Mouse (Mus musculus) MN1 (cell line): ENCODE results near the gene Ccdc117.
"Not testable (repeated sequence)": the region's sequence is repeated elsewhere in the genome, so short reads cannot be mapped to it uniquely, and the experiment has no call there.

Experiments
- DNase-seq: peaks from one replicate; pipeline ENCODE4 v3.0.0-alpha.2; 2016; ENCODE audit warnings: low spot score

Ccdc117 gene

DNA sequence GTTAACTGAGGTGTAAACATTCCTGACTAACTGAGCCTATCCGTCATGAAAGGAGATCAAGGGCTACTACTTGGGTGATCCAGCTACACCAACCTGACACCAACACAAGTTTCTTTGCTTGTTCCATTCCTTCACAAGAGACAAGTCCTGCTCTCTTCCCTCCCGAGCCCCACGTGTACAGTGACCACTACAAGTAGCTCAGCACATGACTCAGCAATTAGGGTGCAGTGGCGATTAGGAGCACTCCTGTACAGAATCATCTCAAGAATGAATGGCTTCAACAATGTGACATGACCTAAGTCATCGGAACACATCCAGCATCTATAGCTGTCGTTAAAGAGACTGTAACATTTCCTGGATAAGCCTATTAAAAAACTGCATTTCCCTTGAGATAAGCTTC, 11.3 kb downstream of the Ccdc117 start:
- DNase-seq = peak; percentile 37

DNA sequence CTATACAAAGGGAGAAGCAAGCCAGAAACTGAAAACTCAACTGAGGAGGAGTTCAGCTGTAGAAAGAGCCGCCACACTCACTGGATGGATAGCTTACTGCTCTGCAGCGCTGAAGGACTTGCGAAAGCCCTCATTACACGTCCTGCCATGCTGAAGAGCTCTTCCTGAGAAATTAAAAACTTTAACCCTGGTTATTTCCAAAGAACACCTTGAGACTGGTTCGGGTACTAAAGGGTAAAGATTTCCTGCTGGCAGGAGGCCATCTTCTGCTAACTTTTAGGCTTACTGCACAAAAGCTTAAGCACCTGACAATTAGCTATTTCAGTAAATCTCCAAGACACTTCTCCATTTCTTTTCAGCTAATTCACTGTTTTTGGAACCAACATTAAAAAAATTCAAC, 11.8 kb downstream of the Ccdc117 start:
- DNase-seq = no peak

DNA sequence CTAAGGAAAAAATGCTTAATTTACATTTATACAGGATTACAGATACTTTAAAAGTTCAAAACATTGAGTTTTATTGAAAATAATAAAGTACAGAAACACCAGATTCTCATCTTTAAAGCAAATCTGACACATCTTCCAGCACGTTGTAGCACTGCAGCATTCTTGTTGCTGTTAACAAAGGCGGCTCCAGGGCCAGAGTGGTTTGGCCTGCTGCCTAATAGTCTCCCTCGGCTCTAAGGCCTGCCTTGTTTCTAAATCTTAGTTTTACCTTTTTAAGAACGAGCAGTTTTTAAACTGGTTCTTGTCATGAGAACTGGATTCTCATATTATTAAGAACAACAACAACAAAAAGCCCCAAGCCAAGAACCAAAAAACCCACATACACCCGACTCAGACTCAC, 13.1 kb downstream of the Ccdc117 start:
- peak; percentile 29 for DNase-seq

DNA sequence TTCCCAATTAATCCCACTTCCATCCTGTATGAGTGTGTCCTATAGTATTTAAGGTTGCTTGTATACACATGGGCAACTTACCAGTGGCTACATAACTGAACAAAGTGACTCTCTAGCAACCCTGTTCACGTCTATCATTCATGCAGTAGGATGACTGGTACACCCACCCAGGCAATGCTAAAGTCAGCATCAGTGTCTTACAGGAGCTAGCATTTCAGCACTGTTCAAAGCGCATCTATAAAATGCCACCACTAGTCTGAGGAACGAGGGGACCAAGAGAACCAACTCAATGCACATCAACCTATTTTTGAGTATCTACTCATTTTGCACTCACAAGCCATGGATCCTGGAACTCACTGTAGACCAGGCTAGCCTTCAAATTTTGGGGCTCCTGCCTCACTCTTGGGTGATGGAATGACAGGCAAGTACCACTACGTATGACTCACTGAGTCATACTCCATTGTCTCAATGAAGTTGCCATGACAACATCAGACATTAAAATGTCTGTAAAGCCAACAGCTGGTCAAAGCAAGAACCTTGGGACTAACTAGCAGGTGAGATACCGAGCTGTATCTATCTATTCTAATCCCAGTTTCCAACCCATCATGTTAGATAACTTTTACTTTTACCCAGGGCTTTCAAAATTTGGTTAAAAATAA, 14.0 kb downstream of the Ccdc117 start:
- peak; percentile 51 for DNase-seq

DNA sequence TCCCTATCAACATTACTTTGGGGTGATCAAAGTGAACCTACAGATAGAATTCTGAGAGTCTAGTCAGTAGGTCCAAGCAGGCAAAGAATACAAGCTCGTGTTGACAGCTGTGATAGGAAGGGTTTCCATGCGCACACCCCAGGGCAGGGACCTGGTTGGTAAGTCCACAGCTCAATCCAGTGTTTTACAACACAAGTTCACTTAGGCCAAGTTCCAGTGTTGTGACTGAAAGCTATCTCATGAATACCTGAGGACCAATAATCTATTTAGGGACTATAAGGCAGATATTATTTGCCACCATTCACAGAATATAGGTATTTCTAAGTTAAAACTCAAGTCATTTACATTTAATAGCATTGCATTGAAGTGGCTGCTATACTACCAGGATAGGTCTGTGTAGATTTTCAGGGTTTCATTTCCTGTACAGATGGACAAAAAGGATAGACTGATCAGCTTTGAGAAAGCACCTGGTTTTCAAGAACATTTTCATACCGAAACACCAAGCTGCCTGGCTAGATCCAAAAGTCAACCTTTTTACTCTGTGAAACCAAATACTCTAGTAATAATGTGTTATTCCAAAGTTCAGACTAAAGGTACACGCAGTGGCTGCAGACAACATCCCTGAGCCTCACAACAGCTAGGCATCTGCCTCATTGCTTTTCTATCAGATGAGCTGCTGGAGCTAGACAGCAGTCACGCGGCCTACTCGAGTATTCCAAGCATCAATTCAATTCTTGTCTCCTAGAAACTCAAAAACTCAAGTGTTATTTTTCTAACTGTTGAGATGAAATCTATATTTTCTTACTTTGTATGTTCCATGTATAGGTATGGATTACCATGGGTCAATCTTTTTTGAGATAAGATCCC, 15.2 kb downstream of the Ccdc117 start:
- DNase-seq = no peak

DNA sequence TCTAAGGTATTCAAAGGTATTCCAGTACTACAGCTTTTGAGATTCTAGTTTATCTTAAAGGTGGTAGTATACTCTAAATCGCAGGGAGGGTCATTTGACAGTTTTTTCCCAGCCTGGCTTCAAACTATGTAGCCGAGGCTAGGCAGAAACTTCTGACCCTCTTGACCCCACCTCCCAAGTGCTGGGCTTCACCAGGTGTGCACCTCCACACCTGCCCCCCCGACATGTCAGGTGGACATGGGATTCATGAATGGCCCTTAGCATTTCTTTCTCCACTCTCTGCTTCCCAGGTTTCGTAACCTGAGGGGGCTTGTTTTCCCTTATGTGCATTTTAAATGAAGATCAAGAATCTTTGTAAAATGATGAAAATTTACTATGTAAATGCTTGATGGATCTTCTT, 16.6 kb downstream of the Ccdc117 start:
- no peak for DNase-seq

DNA sequence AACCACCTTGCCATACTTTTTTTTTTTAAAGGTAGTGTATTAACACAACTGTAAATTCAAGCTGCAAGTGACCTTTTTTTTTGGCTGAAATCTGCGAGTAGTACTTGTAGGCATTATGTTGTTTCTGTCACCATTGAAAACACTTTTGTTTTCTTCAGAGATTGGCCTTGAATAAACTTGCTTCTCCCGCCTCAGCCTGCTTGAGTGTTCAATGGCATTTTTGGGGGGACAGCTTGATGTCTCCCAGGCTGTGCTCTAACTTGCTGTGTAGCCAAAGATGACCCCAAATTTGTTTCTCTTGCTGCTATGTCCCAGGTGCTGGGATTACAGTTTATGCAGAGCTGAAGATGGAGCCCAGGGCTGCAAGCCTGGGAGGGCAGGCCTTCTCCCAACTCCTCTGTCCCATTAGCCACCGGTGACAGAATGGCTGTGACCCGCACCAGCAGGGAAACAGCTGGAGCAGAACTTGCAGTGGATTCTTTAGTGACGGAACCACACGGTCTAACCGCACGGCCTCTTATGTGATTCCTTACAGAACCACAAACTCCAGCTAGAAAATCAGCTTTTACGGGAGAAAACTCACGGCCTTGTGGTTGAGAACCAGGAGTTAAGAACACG, 19.1 kb downstream of the Ccdc117 start:
- no peak for DNase-seq

DNA sequence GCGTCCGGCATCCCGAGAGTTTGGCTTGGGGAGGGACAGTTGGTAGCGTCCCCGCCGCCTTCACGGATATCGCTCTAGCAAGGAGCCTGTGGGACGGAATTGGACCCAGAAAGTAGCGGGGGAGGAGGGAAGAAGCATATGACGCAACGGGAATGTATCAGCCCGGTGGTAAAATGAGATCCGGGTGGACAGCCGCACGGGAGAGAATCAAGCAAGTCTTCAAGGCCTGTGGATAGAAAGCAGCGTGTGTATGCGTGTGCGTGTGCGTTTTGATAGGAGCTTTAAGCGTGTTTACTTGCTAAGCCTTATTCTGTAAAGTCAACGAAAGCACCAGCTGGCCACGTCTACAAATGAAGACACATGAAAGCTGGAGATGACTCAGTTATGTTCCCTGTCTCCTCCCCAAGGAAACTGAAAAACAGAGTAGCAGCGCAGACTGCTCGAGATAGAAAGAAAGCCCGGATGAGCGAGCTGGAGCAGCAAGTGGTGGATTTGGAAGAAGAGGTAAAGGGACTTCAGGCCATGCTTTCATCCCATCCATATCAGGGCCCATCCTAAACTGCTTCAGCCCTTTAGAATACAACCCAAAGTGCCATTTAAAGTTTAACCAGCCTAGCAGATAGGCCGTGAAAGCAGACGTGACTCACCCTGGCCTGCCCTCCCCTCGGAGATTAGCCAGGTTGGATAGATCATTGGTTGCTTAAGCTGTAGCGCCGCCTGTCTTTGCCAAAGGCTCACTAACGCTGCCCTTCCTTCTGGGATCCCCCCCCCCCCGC, 20.3 kb downstream of the Ccdc117 start:
- peak; percentile 83 for DNase-seq

DNA sequence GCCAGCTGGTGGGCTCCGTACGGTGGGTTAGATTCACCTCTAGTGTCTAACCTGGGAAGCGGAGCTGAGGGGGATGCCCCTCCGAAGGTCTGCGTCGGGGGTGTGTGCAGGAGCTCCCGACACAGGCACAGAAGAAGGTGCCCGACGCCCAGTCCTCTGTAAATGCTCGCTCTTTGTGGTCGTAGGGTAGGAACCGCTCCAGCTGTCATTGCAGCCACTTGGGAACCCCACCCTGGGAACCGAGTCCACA, 20.8 kb downstream of the Ccdc117 start:
- no peak for DNase-seq

DNA sequence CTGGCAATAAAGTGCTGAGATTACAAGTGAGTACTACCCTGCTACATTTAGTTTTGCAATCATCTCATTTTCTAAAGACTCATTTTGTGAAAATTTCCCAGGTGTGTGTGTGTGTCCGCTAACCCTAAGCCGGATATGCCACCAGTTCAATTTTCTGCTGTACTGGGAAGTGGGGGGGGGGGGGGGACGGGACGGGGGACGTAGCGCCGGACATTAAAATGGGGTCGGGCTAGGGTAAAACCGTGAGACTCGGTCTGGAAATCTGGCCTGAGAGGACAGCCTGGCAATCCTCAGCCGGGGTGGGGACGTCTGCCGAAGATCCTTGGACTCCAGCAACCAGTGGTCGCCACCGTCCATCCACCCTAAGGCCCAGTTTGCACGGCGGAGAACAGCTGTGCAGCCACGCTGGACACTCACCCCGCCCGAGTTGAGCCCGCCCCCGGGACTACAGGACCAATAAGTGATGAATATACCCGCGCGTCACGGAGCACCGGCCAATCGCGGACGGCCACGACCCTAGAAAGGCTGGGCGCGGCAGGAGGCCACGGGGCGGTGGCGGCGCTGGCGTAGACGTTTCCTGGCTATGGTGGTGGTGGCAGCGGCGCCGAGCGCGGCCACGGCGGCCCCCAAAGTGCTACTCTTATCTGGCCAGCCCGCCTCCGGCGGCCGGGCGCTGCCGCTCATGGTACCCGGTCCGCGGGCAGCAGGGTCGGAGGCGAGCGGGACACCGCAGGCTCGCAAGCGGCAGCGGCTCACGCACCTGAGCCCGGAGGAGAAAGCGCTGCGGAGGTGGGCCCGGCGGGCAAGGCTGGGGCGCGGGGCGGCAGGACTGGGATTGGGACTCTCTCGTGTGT, 21.3 kb downstream of the Ccdc117 start, which contains the start of gene Xbp1:
TSS of gene Xbp1 (plus strand) at position 248 of the 854 bp plus-strand sequence.
- DNase-seq = peak; percentile 99

DNA sequence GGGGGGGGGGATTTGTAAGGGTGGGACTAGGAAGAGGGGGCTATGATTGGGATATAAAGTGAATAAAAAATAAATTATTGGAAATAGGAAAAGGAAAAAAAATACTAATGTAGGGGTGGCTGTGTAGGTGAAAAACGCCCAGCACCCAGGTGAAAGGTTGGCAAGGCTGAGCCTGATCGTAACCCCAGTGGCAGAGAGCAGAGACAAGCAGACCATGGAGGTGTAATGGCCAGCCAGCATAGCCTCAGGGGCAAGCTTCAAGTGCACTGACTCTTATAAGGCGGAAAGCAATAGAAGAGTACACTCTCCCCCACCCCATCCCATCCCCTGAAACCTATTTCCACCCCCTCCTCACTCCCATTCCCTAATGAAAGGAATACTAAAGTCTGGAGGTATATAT, 22.3 kb downstream of the Ccdc117 start:
- no peak for DNase-seq

DNA sequence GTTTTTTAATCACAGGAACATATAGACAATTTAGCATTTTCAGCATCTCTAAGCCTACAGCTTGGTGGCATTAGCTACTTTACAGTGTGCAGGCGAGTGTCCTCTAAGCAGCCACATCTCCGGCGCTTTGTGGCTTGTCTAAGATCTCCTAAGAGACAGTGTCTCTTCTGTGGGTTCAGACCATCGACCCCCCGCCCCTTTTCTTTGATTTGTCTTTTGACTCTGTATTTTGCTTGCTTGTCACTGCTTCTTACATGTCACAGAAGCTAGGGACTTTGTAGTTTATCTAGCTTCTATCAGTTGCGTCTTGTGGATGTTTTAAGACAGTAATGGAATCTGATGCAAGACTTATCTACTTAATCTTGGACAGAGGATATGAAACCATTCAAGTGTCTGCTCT, 24.6 kb downstream of the Ccdc117 start:
- DNase-seq = no peak

DNA sequence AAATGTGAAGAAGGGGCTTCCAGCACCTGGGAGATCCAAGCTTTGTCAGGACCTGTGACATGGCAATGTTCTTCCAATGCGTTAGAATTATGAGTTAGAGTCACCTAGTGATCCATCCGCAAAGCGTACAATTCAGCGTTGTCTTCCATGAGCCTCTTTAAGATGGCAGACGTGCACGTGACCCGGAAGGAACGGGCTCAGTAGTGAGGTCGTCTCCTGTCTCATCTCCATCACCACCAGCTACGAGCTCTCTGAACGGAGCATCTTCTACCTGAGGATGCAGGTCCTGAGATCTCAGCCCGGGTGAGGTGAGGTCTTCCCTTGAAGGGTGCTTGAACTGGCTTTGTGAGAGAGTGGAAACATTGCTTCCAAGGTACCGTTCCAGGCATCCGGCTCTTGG, 25.4 kb downstream of the Ccdc117 start:
- DNase-seq = no peak

DNA sequence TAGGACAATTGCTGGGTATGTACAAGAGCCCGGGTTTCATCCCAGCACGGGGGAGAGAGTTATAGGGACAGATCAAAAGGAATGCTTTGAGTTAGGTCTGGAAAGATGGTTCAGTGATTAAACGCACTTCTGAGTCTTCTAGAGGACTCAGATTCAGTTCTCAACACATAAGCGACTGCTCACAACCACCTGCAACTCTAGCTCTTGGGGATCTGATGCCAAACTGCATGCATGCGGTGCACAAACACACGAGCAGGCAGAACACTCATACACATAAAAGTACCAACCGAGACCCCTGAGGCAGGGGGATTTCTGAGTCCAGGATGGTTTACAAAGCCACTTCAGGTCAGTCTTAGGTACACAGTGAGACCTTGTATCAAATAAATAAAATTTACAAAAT, 25.8 kb downstream of the Ccdc117 start:
- DNase-seq = no peak

DNA sequence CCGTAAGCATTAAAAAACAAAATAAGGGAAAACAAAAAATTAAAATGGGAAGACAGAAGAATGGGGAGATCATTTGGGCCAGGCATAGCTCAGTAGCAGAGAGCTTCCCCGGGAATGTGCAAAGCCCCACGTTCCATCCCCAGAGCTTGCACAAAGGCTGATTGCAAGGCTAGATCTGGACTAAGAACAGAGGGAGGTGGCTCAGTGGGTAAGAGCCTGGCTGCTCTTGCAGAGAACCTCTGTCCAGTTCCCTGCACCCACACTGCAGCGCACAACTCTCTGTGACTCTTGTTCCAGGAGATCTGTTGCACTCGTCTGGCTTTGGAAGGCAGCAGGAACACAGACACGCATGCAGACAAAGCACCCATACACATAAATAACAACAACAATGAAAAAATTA, 26.3 kb downstream of the Ccdc117 start:
- DNase-seq = no peak

DNA sequence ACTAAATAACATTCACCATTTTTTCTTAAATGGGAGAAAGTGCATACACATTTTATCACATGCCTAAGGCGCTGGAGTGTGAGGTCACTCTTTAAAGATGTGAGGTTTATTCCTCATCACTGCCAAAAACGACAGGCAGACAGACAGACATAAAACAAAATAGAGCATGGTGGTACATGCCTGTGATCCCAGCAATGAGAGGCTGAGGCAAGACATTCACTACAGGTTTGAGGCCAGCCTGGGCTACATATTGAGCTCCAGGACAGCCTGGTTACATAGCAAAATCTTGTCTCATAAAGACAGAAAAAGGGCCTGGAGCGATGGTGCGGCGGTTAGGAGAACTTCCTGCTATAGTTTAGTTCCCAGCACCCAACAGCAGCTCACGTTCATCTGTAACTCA, 26.8 kb downstream of the Ccdc117 start:
- DNase-seq = no peak

DNA sequence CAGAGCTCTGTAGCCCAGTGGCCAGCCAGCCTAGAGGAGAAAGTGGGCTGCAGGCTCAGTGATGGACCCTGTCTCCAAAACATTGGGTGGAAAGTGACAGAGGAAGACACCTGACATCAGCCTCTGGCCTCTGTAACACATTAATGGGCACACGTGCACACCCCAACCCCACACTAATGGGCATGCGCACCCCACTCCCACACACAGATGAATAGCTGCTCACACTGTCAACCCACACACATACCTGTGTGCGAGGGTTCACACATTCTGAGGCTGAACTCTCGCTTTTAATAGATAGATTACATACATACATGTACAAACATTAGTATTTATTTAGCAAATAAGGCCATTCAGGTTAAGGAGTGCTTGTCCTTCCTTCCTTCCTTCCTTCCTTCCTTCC, 27.9 kb downstream of the Ccdc117 start:
- DNase-seq = no peak

DNA sequence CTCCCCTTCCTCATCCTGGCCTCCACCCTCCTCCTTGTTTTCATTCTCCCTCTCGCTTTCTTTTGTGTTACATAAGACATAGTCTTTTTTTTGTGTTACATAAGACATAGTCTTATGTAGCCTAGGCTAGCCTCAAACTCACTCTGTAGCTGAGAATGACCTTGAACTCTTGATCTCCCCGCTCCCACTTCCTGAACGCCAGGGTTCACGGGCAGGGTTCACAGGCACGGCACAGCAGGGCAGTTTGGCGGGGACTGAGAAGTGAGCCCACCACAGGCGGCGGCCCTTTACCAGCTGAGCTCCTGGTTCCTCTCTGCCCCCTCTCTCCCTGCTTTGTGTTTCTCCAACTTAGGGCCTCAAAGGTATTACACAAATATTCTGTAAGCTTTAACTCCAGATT, 29.0 kb downstream of the Ccdc117 start:
- no peak for DNase-seq

DNA sequence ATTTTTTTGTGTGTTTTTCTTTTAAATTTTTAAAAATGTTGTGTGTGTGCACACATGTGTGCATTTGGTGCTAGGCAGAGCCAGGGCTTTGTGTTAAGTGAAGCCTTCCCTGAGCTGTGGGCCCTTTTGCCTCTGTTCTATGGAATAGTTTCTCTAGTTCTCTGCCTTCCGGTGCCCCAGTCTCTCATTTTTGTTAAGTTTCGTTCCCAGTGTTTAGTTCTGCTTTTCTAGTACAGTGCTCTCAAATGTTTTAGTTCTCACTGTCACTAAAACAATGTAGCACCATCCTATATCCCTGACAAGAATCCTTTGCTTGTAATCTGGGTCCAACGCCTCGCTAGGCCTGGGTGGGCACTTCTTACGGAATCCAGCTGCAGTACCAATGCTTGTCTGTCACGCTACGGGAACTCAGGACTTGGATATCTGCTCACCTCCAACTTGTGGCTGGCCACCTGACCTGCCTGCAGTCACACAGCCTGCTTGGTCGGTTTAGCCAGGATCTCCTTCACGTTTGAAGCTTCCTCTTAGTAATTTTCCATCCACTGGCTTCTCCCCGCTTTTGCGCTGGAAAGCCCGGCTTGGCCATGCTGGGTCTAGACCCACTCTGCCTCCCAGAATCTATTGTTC, 29.8 kb downstream of the Ccdc117 start:
- no peak for DNase-seq

DNA sequence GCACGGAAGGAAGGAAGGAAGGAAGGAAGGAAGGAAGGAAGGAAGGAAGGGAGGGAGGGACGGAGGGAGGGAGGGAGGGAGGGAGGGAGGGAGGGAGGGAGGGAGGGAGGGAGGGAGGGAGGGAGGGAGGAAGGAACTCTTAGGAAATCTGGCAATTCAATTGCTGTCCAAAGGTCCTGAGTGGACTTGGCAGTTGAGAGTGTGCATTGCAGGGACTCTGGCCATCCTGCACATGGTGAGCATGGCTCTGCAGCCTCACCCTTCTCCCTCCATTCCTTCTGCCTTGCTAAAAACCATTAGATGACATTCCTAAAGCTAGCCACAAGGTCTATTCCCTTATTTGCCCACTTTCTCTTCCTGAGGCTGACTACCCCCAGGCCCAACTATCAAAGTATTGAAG, 31.3 kb downstream of the Ccdc117 start:
- not testable (repeated sequence) for DNase-seq

DNA sequence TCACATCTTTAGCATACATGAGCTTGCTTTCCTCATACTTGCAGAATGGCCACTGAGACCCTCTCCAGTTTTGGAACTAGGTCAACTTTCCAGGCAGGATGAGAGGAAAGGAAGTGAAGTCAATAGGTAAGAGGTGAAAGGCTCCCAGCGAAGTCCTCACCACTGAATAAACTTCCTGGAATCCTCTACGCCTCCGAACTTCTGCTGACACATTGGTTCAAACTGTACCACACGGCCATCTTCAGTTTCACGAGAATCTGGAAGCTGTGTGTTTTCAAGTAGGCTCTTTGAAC, 31.9 kb downstream of the Ccdc117 start:
- DNase-seq = no peak
